In the genomic region with DNA sequence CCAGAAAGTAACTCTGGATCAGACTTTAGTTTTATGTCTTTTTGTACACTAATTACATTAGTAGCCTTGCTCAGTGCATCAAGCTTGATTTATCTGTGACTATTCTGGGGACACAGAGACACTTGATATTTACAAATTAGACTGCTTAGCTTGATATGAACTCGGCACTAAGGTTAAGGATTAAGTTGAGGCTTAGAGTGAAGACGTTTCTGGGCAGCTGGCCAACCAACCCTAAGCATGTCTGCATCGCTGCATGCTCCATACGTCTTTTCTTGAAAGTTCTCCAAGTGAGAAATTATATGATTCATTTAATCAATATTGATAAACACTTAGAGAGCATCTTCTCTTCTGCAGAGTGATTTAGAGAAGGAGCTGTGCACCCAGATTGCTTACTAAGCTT, we compare ENCODE assay signal across 24 mouse cellular contexts.
A peak's percentile ranks its signal among the peaks of the same experiment; 100 is the strongest.
DNase-seq lines count a peak whose midpoint lies in the region; ATAC-seq and TF ChIP-seq lines count a peak whose summit lies in the region.
"Had no signal": no experiment of that assay in that cellular context is flagged by ENCODE, and none has a peak within 500 bp of the region (broad histone marks: within the 10 kb centered on the region; RNA-seq: fewer than 3 reads in every experiment).

No protein-coding gene starts in this region.

- H3K4me2 ChIP-seq in embryonic facial prominence, embryonic 11.5 days (ENCODE audit: low read depth, low read length) = no peak overlapping the region
- no peak overlapping the region for H3K4me2 ChIP-seq in kidney, postnatal 0 days (ENCODE audit: low read length)
- no peak overlapping the region for H3K4me2 ChIP-seq in midbrain, embryonic 14.5 days (ENCODE audit: low read length)
- no peak overlapping the region for H3K4me2 ChIP-seq in midbrain, embryonic 16.5 days (ENCODE audit: low read length)
- H3K4me2 ChIP-seq: embryonic facial prominence, embryonic 13.5 days; heart, embryonic 12.5 days; hindbrain, embryonic 15.5 days; liver, embryonic 11.5 days had no signal

- H3K4me3 ChIP-seq in embryonic facial prominence, embryonic 11.5 days (ENCODE audit: low read depth, low read length) = no peak overlapping the region
- H3K4me3 ChIP-seq in embryonic facial prominence, embryonic 10.5 days = no peak overlapping the region
- H3K4me3 ChIP-seq in kidney, postnatal 0 days (replicated peaks; ENCODE audit: low read depth, low read length) = no peak overlapping the region
- H3K4me3 ChIP-seq in kidney, adult 2 months (ENCODE audit: insufficient read depth, low read depth, low read length) = no peak overlapping the region
- no peak overlapping the region for H3K4me3 ChIP-seq in midbrain, embryonic 14.5 days (replicated peaks; ENCODE audit: low read depth, low read length)
- no peak overlapping the region for H3K4me3 ChIP-seq in midbrain, embryonic 16.5 days (ENCODE audit: low read depth, low read length)
- H3K4me3 ChIP-seq: embryonic facial prominence, embryonic 13.5 days; heart, embryonic 12.5 days; hindbrain, embryonic 15.5 days; layer of hippocampus, adult 2 months; midbrain, embryonic 10.5 days had no signal

- H3K27me3 ChIP-seq in embryonic facial prominence, embryonic 11.5 days (ENCODE audit: control insufficient read depth, insufficient read depth, low read length) = no peaks in the 10 kb centered on the region
- H3K27me3 ChIP-seq in embryonic facial prominence, embryonic 10.5 days (replicated peaks; ENCODE audit: low read depth, poor library complexity, severe bottlenecking) = no peaks in the 10 kb centered on the region
- no peaks in the 10 kb centered on the region for H3K27me3 ChIP-seq in kidney, postnatal 0 days (ENCODE audit: insufficient read depth, low read length)
- no peaks in the 10 kb centered on the region for H3K27me3 ChIP-seq in kidney, adult 2 months (replicated peaks; ENCODE audit: control insufficient read depth, insufficient read depth, low read length)
- H3K27me3 ChIP-seq in midbrain, embryonic 14.5 days (ENCODE audit: control insufficient read depth, insufficient read depth, low read length) = no peaks in the 10 kb centered on the region
- H3K27me3 ChIP-seq in midbrain, embryonic 16.5 days (ENCODE audit: control insufficient read depth, insufficient read depth, low read depth, low read length) = no peaks in the 10 kb centered on the region
- H3K27me3 ChIP-seq: embryonic facial prominence, embryonic 13.5 days; heart, embryonic 12.5 days; hindbrain, embryonic 15.5 days had no signal

- TF ChIP-seq POLR2A in kidney, adult 2 months (IDR thresholded peaks at IDR 0.05; ENCODE audit: low read depth, low read length) = no peak

- H3K27ac ChIP-seq in embryonic facial prominence, embryonic 11.5 days (replicated peaks; ENCODE audit: low read depth, low read length) = no peak overlapping the region
- no peak overlapping the region for H3K27ac ChIP-seq in embryonic facial prominence, embryonic 10.5 days (replicated peaks)
- no peak overlapping the region for H3K27ac ChIP-seq in kidney, postnatal 0 days
- no peak overlapping the region for H3K27ac ChIP-seq in kidney, adult 2 months (ENCODE audit: insufficient read depth, low read depth, low read length)
- no peak overlapping the region for H3K27ac ChIP-seq in midbrain, embryonic 14.5 days (replicated peaks; ENCODE audit: low read depth, low read length)
- no peak overlapping the region for H3K27ac ChIP-seq in midbrain, embryonic 16.5 days (ENCODE audit: low read length)
- H3K27ac ChIP-seq: embryonic facial prominence, embryonic 13.5 days; hindbrain, embryonic 15.5 days; layer of hippocampus, adult 2 months; midbrain, embryonic 10.5 days; stomach, postnatal 0 days had no signal

- intact Hi-C loops in heart, postnatal 36 days (cut with DNase I) = no loop called here

- H3K4me1 ChIP-seq in embryonic facial prominence, embryonic 11.5 days (ENCODE audit: control insufficient read depth, insufficient read depth, low read length) = no peaks in the 10 kb centered on the region
- H3K4me1 ChIP-seq in embryonic facial prominence, embryonic 10.5 days = no peaks in the 10 kb centered on the region
- no peaks in the 10 kb centered on the region for H3K4me1 ChIP-seq in kidney, postnatal 0 days (replicated peaks; ENCODE audit: insufficient read depth, low read length)
- H3K4me1 ChIP-seq in kidney, adult 2 months (ENCODE audit: control insufficient read depth, insufficient read depth, low read length) = no peaks in the 10 kb centered on the region
- H3K4me1 ChIP-seq in midbrain, embryonic 14.5 days (ENCODE audit: control insufficient read depth, insufficient read depth, low read length) = no peaks in the 10 kb centered on the region
- no peaks in the 10 kb centered on the region for H3K4me1 ChIP-seq in midbrain, embryonic 16.5 days (ENCODE audit: control insufficient read depth, insufficient read depth, low read length)
- H3K4me1 ChIP-seq: embryonic facial prominence, embryonic 13.5 days; heart, embryonic 12.5 days; hindbrain, embryonic 15.5 days; midbrain, embryonic 10.5 days had no signal

- H3K36me3 ChIP-seq in embryonic facial prominence, embryonic 11.5 days (replicated peaks; ENCODE audit: control insufficient read depth, insufficient read depth, low read depth, low read length) = no peaks in the 10 kb centered on the region
- no peaks in the 10 kb centered on the region for H3K36me3 ChIP-seq in embryonic facial prominence, embryonic 10.5 days (replicated peaks)
- H3K36me3 ChIP-seq in kidney, postnatal 0 days (ENCODE audit: insufficient read depth, low read length) = no peaks in the 10 kb centered on the region
- H3K36me3 ChIP-seq in kidney, adult 2 months (ENCODE audit: control insufficient read depth, insufficient read depth, low read length) = no peaks in the 10 kb centered on the region
- no peaks in the 10 kb centered on the region for H3K36me3 ChIP-seq in midbrain, embryonic 14.5 days (ENCODE audit: control insufficient read depth, insufficient read depth, low read length)
- H3K36me3 ChIP-seq in midbrain, embryonic 16.5 days (ENCODE audit: control insufficient read depth, insufficient read depth, low read length) = no peaks in the 10 kb centered on the region
- H3K36me3 ChIP-seq: embryonic facial prominence, embryonic 13.5 days; G1E; heart, embryonic 12.5 days; hindbrain, embryonic 15.5 days; midbrain, embryonic 10.5 days had no signal

- no peak overlapping the region for H3K9ac ChIP-seq in embryonic facial prominence, embryonic 11.5 days (replicated peaks; ENCODE audit: low read length)
- no peak overlapping the region for H3K9ac ChIP-seq in kidney, postnatal 0 days (ENCODE audit: low read depth, low read length)
- H3K9ac ChIP-seq in midbrain, embryonic 14.5 days (replicated peaks; ENCODE audit: low read length) = no peak overlapping the region
- no peak overlapping the region for H3K9ac ChIP-seq in midbrain, embryonic 16.5 days (ENCODE audit: low read depth, low read length)
- H3K9ac ChIP-seq: embryonic facial prominence, embryonic 13.5 days; heart, embryonic 12.5 days; hindbrain, embryonic 15.5 days had no signal

- no peak for ATAC-seq in embryonic facial prominence, embryonic 11.5 days (replicated peaks; ENCODE audit: insufficient number of reproducible peaks, low FRiP score, low TSS enrichment, low read depth)
- no peak for ATAC-seq in kidney, postnatal 0 days (replicated peaks; ENCODE audit: low FRiP score, low read depth)
- no peak for ATAC-seq in midbrain, embryonic 14.5 days (ENCODE audit: low FRiP score, low TSS enrichment)
- ATAC-seq in midbrain, embryonic 16.5 days = no peak

- no peak for TF ChIP-seq CTCF in kidney, postnatal 0 days (IDR thresholded peaks at IDR 0.05; ENCODE audit: low read depth)
- no peak for TF ChIP-seq CTCF in kidney, adult 2 months (conservative IDR thresholded peaks at IDR 0.05; ENCODE audit: insufficient read depth, insufficient read length, low read depth, low read length)

- DNase-seq in embryonic facial prominence, embryonic 11.5 days (ENCODE audit: low spot score) = peak; percentile 4
- DNase-seq in embryonic facial prominence, embryonic 10.5 days (ENCODE audit: low spot score) = no peak
- peak; percentile 19 for DNase-seq in kidney, postnatal 0 days (ENCODE audit: low spot score)
- DNase-seq in kidney, adult 2 months = no peak
- DNase-seq in midbrain, embryonic 14.5 days = peak; percentile 20
- peak; percentile 18 for DNase-seq in retina, embryonic 14.5 days (ENCODE audit: low spot score)
- DNase-seq in heart, postnatal 36 days = no peak
- DNase-seq: adrenal gland, postnatal 25 days; cerebellum, adult 2 months; heart, adult 11 months; heart, postnatal 14 days; kidney, adult 18-20 months; layer of hippocampus, postnatal 36 days; lung, adult 2 months; lung, postnatal 4 days had no signal

- no peaks in the 10 kb centered on the region for H3K9me3 ChIP-seq in embryonic facial prominence, embryonic 11.5 days (replicated peaks; ENCODE audit: control insufficient read depth, low read length)
- H3K9me3 ChIP-seq in embryonic facial prominence, embryonic 10.5 days = no peaks in the 10 kb centered on the region
- H3K9me3 ChIP-seq in kidney, postnatal 0 days (replicated peaks; ENCODE audit: low read length) = no peaks in the 10 kb centered on the region
- no peaks in the 10 kb centered on the region for H3K9me3 ChIP-seq in midbrain, embryonic 14.5 days (ENCODE audit: control insufficient read depth, low read length)
- no peaks in the 10 kb centered on the region for H3K9me3 ChIP-seq in midbrain, embryonic 16.5 days (replicated peaks; ENCODE audit: control insufficient read depth, low read length, poor library complexity, severe bottlenecking)
- H3K9me3 ChIP-seq: embryonic facial prominence, embryonic 13.5 days; heart, embryonic 12.5 days; hindbrain, embryonic 15.5 days; midbrain, embryonic 10.5 days had no signal

- 64% methylated on average over 4 of the region's 4 CpGs for WGBS in embryonic facial prominence, embryonic 11.5 days
- 70% methylated on average over 4 of the region's 4 CpGs for WGBS in embryonic facial prominence, embryonic 10.5 days
- WGBS in kidney, postnatal 0 days = 11% methylated on average over 4 of the region's 4 CpGs
- 24% methylated on average over 4 of the region's 4 CpGs for WGBS in kidney, adult 2 months
- WGBS in midbrain, embryonic 14.5 days = 53% methylated on average over 4 of the region's 4 CpGs
- WGBS in midbrain, embryonic 16.5 days = 47% methylated on average over 4 of the region's 4 CpGs

Comparison
In these comparisons a context has a peak if more than half of its experiments do, and no peak if none do; other contexts are left out.
1. DNase-seq: peak in embryonic facial prominence, embryonic 11.5 days (single experiment), kidney, postnatal 0 days (single experiment), midbrain, embryonic 14.5 days (single experiment) and retina, embryonic 14.5 days (single experiment); none in embryonic facial prominence, embryonic 10.5 days (single experiment), kidney, adult 2 months (single experiment) and heart, postnatal 36 days (0 of 2).